Mouse (Mus musculus): ENCODE results near the gene B3gat3. TPM values are rescaled to one million over a fixed set of nuclear protein-coding genes. Genes with fewer than 3 reads are reported as not detected.
"Not testable (repeated sequence)": the region's sequence is repeated elsewhere in the genome, so short reads cannot be mapped to it uniquely, and the experiment has no call there.

The B3gat3 gene
- total RNA-seq, 2 experiments from 2014 or later: 134 to 142 TPM

DNA sequence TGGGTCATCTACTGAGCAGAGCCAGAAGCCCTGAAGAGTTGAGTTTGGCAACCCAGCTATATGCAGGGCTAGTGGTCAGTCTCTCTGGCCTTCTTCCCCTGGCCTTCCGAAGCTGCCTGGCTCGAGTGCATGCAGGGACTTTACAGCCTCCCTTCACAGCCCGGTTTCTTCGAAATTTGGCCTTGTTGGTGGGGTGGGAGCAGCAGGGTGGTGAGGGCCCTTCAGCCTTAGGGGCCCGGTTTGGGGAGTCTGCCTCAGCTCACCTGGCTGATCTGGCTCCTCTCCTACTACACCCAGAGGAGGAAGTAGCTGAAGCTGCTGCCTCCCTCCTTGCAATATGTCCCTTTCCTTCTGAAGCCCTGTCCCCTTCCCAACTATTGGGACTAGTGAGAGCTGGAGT lies 23.9 kb upstream of the B3gat3 start:
- DNase-seq (ENCODE audit: low spot score in 2 of 2); intact Hi-C loops (cut with DNase I): not testable (repeated sequence)

GRCm38 (mm10) chr19:8897211-8897864 lies 22.8 kb upstream of the B3gat3 start:
- DNase-seq (ENCODE audit: low spot score in 2 of 2): peak; percentile 19 to 25

GRCm38 (mm10) chr19:8897865-8898495 lies 22.2 kb upstream of the B3gat3 start, which contains the start of gene Ganab:
Ganab (plus strand) TSS chr19:8898071.
- DNase-seq (ENCODE audit: low spot score in 2 of 2): peak; percentile 96 to 97
- intact Hi-C loops (cut with DNase I): no loop called here

More at GRCm38 (mm10) chr19:8897211-8897864, 22.8 kb upstream of the B3gat3 start:
- intact Hi-C loops (cut with DNase I): not testable (repeated sequence)

- intact Hi-C loops (cut with DNase I): no loop called here
- no peak for DNase-seq (ENCODE audit: low spot score in 2 of 2)
These were observed 21.6 kb upstream of the B3gat3 start for GRCm38 (mm10) chr19:8898576-8898975.

DNA sequence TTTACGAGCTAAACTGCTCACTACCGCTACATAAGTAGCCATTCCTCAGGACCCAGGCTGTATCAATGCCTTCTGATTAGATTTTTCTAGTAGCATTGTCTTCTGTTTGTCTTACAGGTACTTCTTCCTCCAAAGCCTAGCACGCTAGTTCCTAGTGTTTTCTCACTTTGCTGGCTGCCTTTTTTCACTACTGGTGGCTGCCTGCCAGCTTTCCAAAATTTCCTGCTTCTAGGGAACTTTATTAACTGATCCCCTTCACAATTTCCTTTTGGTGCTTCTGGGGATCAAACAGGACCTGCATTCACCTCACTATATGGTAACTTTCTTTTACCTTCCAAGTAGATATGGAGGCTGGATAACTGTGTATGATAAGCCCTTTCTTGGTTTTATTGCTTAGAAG lies 21.1 kb upstream of the B3gat3 start:
- DNase-seq (ENCODE audit: low spot score in 2 of 2): no peak
- intact Hi-C loops (cut with DNase I): no loop called here

GRCm38 (mm10) chr19:8903412-8903811 lies 16.8 kb upstream of the B3gat3 start:
- DNase-seq (ENCODE audit: low spot score in 2 of 2): no peak
- intact Hi-C loops (cut with DNase I): no loop called here

DNA sequence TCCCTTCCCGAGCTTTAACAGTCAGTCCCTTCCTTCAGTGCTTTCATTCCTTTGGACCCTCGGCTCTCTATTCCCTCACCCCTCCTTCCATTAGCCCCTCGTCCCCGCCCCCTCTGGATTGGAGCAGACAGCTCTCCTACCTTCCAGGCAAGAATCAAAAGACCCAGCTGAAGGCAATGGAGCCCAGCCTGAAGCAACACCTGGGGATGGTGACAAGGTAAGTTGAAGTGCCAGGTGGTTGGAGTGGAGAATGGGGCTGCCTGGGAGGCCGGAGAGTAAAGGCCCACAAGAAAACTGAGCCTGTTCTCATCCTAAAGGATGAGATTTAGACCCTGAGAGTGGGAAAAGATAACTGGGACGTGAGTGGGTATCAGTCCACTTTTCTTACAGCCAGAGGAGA lies 11.6 kb upstream of the B3gat3 start:
- DNase-seq (ENCODE audit: low spot score in 2 of 2): no peak
- intact Hi-C loops (cut with DNase I): no loop called here

DNA sequence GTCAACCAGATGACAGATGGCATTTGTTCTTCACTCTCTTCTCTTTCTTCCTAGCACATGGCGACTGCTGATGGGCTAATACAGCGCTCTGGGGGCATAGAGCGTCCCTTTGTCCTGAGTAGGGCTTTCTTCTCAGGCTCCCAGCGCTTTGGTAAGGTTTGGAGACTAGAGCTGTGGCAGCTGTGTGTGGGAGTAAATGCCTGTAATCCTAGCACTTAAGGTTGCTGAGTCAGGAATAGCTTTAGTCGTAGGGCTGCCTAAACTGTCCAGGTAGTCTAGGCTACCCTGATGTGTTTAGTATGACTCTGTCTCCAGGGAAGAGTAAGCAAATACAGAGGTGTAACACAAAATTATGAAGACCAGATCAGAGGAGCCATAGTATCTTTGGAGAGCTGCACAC lies 8.4 kb upstream of the B3gat3 start:
- intact Hi-C loops (cut with DNase I): no loop called here
- peak in 1 of 2 experiments; percentile 51 for DNase-seq (ENCODE audit: low spot score in 2 of 2)

DNA sequence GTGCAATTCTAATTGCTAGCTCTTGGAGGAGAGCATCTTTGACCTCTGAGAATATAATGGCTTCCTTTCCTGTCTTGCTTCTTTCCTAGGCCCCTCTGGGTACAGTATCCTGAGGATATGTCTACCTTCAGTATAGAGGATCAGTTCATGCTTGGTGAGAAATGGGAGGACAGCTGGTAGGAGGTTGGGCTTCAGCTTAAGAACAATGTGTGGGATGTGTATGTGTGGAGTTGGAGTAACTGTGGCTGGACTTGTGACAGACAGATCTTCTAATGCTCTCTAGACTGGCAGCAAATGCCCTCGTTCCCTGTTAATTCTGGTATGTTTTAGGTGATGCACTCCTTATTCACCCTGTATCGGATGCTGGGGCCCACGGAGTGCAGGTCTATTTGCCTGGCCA lies 6.0 kb upstream of the B3gat3 start:
- intact Hi-C loops (cut with DNase I): no loop called here
- peak in 1 of 2 experiments; percentile 56 for DNase-seq (ENCODE audit: low spot score in 2 of 2)

- intact Hi-C loops (cut with DNase I): no loop called here
- no peak for DNase-seq (ENCODE audit: low spot score in 2 of 2)
These were observed 1.2 kb upstream of the B3gat3 start for GRCm38 (mm10) chr19:8919000-8919399.

DNA sequence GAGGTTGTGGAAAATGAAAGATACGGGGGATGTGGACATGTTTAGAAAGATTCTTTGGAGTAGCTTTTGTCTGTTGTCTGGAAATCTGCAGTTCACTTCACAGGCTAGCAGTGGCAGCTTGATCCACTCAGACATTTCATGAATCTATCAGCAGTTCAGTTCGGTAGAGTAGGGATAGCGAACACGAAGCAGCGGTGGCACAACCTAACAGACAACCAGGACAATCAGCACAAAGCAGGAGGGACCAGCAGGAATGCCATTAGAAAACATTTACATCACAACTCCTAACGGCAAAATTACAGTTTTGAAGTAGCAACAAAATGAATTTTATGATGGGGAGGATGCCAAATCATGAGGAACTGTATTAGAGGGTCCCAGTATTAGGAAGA lies 496 bp upstream of the B3gat3 start:
- intact Hi-C loops (cut with DNase I): no loop called here
- no peak for DNase-seq (ENCODE audit: low spot score in 2 of 2)

- DNase-seq (ENCODE audit: low spot score in 2 of 2): no peak
- intact Hi-C loops (cut with DNase I): no loop called here
These were observed 690 bp downstream of the B3gat3 start for GRCm38 (mm10) chr19:8920836-8921291.

DNA sequence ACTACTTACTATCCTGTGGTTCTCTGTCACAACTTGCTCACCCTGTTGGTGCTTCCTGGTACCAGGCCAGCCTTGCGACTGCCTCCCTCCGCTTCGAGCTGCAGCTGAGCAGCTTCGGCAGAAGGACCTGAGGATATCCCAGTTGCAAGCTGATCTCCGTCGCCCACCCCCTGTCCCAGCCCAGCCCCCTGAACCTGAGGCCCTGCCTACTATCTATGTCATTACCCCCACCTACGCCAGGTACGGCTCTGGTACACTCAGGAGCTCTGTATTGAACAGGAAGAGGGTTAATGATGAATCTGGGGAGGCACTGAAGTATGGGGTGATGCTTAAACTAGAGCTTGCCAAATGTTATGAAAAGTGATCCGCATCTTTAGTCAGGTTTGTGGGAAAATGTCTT lies 1.6 kb downstream of the B3gat3 start:
- no peak for DNase-seq (ENCODE audit: low spot score in 2 of 2)
- intact Hi-C loops (cut with DNase I): no loop called here

GRCm38 (mm10) chr19:8926766-8927165 lies 6.6 kb downstream of the B3gat3 start:
- DNase-seq (ENCODE audit: low spot score in 2 of 2): no peak
- intact Hi-C loops (cut with DNase I): no loop called here

DNA sequence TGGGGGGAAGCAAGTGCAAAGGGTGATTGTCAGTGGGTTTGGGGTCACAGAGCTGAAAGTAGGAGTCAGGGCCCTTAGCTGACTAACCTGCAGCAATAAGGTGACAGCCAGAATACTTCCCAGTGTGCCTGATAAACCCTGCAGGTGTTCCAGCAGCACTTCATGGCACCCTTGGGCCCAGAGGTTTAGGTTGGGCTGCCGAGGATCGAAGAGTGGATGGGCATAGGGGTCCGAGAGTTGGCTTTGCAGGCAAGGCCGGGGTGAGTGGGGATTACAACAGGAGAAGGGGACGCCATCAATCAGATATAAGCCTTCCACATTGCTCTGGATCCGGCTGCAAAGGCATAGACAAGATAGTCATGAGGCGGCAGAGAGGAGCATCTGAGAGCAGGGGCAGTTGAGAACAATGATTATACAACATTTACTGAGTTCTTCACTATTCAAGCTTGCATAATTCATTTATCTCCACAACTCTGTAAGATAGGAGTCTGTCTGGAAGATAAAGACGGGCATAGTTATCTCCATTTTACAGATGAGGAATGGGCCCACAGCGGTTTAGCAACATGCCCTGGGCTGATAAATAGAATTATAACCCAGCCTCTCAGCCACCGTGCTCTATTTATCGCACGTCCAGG lies 7.8 kb downstream of the B3gat3 start:
- intact Hi-C loops (cut with DNase I): no loop called here
- no peak for DNase-seq (ENCODE audit: low spot score in 2 of 2)

DNA sequence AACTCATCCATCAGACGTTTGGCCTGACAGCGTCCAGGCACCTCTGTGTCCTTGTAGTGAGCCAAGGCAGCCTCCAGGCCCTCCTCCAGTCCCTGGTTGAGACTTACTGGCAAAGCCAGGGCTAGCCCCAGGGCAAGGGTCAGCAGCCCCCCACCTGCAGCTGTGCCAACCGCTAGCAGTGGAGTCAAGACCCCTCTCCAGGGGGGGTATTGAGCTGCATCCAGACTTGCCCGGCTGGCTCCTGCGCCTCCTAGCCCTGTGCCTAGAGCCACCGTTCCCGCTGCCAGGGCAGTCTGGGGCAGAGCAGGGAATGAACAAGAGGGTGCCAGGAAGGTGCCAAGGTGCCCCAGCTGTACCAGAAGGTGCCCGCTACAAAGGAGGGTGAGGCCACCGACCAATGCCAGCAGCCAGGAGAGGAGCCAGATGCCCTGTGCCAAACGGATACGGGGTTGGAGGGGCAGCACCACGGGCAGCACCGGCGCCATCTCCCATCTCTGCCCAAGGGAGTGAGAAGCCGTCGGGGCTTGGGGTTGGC lies 8.6 kb downstream of the B3gat3 start:
- intact Hi-C loops (cut with DNase I): no loop called here
- no peak for DNase-seq (ENCODE audit: low spot score in 2 of 2)

- DNase-seq (ENCODE audit: low spot score in 2 of 2): peak in 1 of 2 experiments; percentile 58
- intact Hi-C loops (cut with DNase I): no loop called here
These were observed 9.3 kb downstream of the B3gat3 start, which contains the start of the genes Rom1 and Eml3 for GRCm38 (mm10) chr19:8929224-8930088. Rom1 (minus strand) TSS chr19:8929356. Eml3 (plus strand) TSS chr19:8929552.

- intact Hi-C loops (cut with DNase I): no loop called here
- DNase-seq (ENCODE audit: low spot score in 2 of 2): no peak
These were observed 9.9 kb downstream of the B3gat3 start for GRCm38 (mm10) chr19:8930117-8930516.

- intact Hi-C loops (cut with DNase I): no loop called here
- no peak for DNase-seq (ENCODE audit: low spot score in 2 of 2)
These were observed 10.6 kb downstream of the B3gat3 start for GRCm38 (mm10) chr19:8930771-8931170.

All from left cerebral cortex, postnatal 14 days (tissue).